Mouse (Mus musculus) kidney, postnatal 10 days (tissue): Measurements from ENCODE around the gene Prss32.

Experiments used
- DNase-seq: peaks from one replicate; pipeline ENCODE4 v3.0.0; 2021; ENCODE audit warnings: mixed read lengths

The Prss32 gene

GRCm38 (mm10) chr17:23843812-23844273 lies at the start of gene Prss32, which contains the start of gene Prss41:
Gene Prss32 (plus strand): TSS chr17:23843855.
Gene Prss41 (minus strand): TSS chr17:23844172.
- DNase-seq = peak; percentile 71

GRCm38 (mm10) chr17:23795323-23795722 lies 48.3 kb upstream of the Prss32 start:
- no peak for DNase-seq

- no peak for DNase-seq
Observed at GRCm38 (mm10) chr17:23797316-23797715, 46.3 kb upstream of the Prss32 start.

GRCm38 (mm10) chr17:23801627-23802026 lies 42.0 kb upstream of the Prss32 start:
- no peak for DNase-seq

DNA sequence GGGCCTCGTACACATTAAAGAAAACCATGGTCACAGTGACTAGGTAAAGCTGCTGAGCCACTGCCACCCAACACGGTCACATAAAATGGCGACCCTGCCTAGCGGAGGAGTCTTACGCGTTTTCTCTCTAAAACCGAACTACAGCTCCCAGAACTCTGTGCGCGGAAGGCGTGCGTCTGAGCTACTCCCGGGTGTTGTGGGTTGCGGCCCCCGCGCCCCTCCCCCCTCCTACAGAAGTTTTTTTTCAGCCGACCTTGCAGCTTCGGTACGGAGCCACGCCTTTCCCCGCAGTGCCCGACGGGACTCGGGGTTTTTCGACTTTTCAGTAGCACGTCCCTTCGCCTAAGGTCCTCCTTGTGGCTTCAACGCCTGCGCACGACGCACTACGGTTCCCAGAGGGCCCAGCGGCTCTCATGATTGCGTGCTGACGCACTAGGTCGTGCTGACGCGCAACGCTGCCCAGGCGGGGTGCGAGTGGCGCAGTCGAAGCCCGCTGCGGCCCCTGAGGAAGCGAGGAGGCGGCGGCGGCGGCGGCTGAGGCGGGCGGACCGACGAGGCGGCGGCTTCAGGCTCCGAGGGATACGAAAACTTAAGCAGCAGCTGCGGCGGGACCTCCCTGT lies 40.8 kb upstream of the Prss32 start:
- DNase-seq = peak; percentile 99

GRCm38 (mm10) chr17:23803366-23804041 lies 40.2 kb upstream of the Prss32 start:
- DNase-seq = peak; percentile 93

DNA sequence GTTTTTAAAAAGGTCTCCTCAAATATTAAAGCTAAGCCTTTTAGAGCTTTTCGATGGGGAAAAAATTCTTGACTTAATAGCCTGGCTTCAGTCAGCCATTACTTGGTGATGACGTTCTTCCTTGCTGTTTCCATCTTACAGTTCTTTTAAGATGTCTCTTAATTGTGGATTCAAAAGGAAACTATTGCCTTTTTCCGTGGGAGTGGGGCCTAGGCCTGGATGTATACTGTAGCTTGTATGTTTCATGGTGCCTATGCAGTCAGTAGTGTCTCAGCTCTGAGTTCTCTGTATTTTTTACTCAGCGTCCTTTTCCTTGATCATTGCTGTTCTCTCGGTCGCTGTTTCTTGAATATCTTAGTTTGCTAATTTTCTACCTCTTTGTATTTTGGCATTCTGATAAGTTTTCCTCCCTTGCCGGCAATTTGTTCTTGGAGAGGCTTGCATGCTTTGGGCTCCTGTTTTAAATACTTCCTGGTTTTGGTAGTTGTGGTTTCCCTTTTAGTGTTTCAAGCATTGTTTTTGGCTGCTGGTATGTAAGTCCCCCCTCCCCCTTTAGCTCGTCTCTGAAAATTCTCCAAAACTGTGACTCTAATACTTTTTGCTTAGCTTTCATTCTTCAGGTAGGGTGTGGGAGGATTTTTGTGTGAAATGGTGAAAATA lies 39.1 kb upstream of the Prss32 start:
- no peak for DNase-seq

- peak; percentile 67 for DNase-seq
Observed at GRCm38 (mm10) chr17:23806867-23807266, 36.8 kb upstream of the Prss32 start.

DNA sequence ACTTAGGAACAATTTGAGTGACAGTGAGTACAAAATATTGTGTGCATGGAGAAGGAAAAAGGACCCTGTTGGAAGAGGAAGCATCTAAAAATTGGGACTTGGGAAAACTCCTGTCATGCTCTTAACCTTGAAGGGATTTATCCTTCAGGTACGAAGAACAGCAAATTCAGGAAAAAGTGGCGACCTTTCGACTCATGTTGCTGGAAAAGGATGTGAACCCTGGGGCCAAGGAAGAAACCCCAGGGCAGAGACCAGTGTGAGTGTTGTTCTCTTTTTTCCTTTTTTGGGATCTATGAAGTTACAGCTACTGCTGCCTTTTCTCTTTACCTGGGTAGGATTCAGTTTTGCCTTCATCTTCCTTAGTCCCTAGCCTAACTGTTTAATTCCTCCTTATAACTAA lies 35.7 kb upstream of the Prss32 start:
- DNase-seq = no peak

- DNase-seq = no peak
Observed at GRCm38 (mm10) chr17:23815641-23816040, 28.0 kb upstream of the Prss32 start.

- DNase-seq = no peak
Observed at GRCm38 (mm10) chr17:23818579-23818978, 25.1 kb upstream of the Prss32 start.

DNA sequence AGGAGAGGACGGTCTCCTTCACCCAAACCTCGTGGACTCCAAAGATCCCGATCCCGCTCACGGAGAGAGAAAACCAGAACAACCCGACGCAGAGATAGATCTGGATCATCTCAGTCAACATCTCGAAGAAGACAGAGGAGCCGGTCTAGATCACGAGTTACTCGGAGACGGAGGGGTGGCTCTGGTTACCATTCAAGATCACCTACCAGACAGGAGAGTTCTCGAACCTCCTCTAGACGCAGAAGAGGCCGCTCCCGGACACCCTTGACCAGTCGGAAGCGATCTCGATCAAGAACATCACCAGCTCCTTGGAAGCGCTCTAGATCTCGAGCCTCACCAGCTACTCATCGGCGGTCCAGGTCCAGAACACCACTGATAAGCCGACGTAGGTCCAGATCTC lies 24.4 kb upstream of the Prss32 start:
- no peak for DNase-seq

DNA sequence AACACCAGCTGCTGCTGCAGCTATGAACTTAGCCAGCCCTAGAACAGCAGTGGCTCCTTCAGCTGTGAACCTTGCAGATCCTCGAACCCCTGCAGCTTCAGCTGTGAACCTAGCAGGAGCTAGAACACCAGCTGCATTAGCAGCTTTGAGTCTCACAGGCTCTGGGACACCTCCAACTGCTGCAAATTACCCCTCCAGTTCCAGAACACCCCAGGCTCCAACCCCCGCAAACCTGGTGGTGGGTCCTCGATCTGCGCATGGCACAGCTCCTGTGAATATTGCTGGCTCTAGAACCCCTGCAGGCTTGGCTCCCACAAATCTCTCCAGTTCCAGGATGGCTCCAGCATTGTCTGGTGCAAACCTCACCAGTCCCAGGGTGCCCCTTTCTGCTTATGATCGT lies 22.9 kb upstream of the Prss32 start:
- no peak for DNase-seq

GRCm38 (mm10) chr17:23822094-23822493 lies 21.6 kb upstream of the Prss32 start:
- DNase-seq = peak; percentile 23

- DNase-seq = peak; percentile 18
Observed at GRCm38 (mm10) chr17:23823018-23823417, 20.6 kb upstream of the Prss32 start.

- no peak for DNase-seq
Observed at GRCm38 (mm10) chr17:23823614-23824013, 20.0 kb upstream of the Prss32 start.

DNA sequence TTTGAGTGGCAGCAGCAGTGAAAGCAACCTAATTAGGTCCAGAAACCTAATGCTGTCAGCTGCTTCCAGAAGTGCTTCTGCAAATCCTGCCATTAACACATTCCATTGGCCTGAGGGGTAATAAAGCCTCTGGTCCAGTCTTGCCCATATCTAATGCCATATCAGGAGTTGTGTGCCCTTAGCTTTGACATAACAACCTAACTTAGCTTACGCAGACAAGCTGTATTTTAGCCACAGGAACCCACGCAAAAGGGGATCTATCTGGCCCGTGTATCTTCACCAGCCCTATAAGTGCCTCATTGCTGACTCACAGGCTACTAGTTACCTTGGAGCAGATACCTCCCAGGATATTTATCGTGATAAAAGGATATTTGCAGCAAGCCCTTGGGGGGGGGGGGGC lies 18.1 kb upstream of the Prss32 start:
- no peak for DNase-seq

DNA sequence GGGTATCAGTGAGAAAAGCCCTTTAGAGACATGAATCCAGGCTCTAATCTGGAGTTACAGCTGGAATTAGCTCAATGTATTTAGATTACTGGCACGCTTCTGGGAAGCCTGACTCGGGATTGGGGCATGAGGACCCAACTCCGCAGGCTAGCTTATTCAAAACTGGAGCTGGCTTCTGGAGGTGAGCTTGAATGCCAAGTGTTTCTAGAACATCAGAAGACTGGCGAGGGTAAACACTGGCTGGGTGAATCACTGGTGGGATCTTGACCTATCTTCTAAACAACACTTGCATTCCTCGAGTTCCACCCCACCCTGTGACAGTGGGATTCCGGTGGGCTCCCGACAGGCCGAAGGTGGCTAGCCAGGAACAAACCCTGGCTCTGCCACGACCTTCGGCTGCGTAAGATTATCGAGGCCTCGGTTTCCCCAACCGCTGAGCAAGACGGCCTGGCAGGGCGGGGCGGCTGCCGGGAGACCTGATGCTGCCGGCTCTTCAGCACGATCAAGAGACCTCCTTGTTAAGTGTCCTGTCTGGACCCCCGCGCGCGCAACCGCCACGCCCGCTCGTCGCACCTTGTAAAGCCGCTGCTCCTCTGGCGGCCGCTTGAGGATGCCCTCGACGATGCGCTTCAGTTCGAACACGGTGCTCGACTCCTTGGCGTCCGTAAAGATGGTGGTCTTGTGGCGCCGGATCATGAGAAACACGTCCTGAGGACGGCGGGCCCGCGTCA lies 15.2 kb upstream of the Prss32 start:
- DNase-seq = peak; percentile 73

- DNase-seq = peak; percentile 91
Observed at GRCm38 (mm10) chr17:23829064-23829619, 14.5 kb upstream of the Prss32 start, which contains the start of gene Elob. Gene Elob (minus strand): TSS chr17:23829136.

DNA sequence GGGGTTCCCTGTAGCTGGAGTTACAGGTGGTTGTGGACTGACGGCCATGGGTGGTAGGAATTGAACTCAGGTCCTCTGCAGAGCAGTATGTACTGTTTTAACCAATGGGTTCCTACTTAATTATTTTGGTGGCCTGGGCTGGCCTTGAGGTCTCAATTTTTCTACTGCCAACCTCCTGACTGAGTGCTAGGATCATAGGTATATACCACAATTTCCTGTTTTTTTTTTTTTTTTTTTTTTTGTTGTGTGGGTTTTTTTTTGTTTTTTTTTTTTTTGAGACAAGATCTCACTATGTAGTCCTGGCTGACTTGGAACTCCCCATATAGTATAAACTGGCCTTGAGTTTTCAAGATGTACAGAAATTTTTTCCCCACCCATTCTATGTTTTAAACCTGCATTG lies 12.5 kb upstream of the Prss32 start:
- no peak for DNase-seq

DNA sequence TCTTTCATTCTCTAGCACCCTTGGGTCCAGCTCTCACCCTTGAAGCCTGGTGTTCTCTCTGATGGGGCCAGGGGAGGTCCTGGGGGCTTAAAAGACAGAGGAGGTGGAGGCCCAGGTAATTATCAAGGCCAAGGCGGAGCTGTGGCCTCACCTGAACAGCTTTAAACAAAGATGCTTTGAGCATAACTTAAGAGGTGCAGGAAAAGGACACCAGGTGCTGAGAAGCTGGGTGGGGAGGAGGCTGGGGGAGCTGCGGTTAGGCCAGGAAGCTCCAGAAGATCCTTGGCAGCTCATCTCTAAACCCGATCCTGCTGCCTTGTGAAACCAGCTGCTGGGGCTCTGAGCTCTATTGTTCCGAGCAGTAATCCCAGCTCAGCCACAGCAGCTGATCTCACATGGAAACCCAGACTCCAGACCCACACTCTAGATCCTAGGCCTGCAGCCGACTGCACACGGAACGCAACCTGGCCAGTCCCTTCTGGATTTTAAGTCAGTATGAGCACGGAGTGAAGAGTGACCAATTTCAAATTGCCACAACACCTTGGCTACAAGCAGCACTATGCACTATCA lies 7.6 kb upstream of the Prss32 start, which contains the start of gene Prss33:
Gene Prss33, minus strand, starts transcription at position 51 of the 570 bp plus-strand sequence.
- DNase-seq = no peak

GRCm38 (mm10) chr17:23841145-23841544 lies 2.5 kb upstream of the Prss32 start:
- DNase-seq = peak; percentile 83
